Mouse (Mus musculus): ENCODE results near the gene Gstm3. TPM values are rescaled to one million over a fixed set of nuclear protein-coding genes. Genes with fewer than 3 reads are reported as not detected.

Gstm3 gene
- polyA plus RNA-seq (2014; fragmentation: Illumina TruSeq; extraction: RNeasy Lipid Tissue Mini Kit (QIAGEN cat#74804); ENCODE audit: low read depth, low replicate concordance) = 11.6 TPM

DNA sequence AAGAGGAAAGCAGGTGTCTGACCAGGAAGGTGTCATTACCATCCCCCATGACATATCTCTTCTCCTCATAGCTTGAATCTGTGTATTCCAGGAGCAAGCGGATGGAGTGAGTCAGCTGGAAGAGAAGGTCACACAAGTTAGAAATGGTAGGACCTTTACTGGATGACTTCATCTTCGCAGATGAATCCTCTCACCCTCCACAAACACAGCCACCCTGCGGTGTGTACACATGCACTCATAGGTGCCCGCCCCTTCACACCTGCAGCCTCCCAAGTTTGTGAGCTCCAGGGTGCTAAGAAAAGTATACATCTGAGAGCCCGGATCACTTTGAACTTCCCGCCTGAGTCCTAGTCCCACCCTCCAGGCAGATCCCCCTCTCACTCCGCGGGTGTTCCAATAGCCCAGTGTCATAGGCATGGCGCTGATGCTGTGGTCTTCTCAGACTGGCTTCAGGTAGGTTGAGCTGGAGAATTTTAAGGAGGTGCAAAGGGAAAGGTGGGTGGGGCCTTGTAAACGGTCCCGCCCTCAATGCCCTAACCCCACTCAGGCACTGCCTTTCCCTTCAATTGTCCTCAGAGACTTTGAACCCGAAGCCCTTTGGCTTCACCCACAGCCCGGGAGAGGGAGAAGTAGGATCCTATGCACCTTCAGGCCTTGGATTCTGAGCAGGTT is at the start of gene Gstm3:
TSS of gene Gstm3 (minus strand) at position 560 of the 672 bp plus-strand sequence.

GRCm38 (mm10) chr3:108017473-108018189 is 48.5 kb upstream of the Gstm3 start, which contains the start of gene Gstm1:
Gstm1 (minus strand) TSS chr3:108017973.

DNA sequence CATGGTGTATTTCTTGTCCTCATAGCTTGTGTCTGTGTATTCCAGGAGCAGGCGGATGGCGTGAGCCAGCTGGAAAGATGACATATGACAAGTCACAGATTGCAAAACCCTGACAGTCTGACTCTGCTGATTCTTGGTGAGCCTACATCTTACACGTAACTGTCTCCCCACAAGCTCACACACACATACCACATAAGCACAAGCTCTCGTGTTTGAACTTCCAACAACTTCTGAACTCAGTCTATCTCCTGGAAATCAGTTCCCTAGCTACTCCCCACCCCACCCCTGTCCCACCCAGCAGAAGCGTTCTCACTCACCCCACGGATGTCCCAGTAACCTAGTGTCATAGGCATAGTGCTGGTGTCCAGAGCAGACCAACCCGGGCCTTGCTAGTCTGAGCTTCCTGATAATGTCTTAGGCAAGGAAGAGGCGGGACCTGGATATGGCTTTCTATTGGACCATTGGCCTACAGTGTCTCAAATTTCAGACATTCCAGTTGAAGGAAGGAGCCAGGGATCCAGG is 17.0 kb upstream of the Gstm3 start, which contains the start of gene Gstm2:
TSS of gene Gstm2 (minus strand) at position 413 of the 522 bp plus-strand sequence.

DNA sequence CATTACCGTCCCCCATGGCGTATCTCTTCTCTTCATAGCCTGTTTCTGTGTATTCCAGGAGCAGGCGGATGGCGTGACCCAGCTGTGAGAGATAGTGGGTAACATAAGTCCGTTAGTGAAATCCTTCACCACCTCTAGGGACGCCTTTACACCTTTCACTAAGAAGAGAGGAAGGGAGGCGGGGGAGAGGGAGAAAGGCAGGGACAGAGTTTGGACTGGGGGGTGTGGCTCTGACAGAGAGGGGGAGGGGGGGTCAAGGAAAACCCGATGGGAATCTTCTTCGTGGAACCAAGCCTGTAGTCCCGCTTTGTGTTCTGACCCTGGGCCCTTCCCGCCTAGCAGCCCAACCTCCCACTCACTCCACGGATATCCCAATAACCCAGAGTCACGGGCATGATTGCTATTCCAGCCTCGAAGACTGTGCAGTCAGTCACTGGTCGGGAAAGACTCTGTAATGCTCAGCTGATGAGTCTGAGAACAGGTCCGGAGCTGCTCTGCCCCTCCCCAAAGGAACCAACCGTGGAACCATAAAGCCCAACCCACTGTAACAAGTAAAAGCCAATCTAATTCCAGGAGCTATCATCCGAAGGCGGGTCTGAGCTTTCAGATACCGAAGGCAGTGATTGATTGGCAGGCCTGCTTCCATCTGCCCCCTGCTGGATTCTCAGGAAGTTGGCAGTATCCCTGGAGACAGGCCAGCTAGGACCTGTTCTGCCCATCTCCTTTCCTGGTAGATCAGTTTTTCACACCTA is 25.7 kb downstream of the Gstm3 start, which contains the start of gene Gstm6:
TSS of gene Gstm6 (minus strand) at position 511 of the 752 bp plus-strand sequence.

GRCm38 (mm10) chr3:107931670-107932069 is 37.4 kb downstream of the Gstm3 start, which contains the start of gene Gstm7:
Gstm7 (minus strand) TSS chr3:107931817.

Other genes with a start within 250 kb of the Gstm3 start
- 12.6 TPM for gene Csf1, start 208.8 kb downstream of the Gstm3 start, polyA plus RNA-seq (2014; fragmentation: Illumina TruSeq; extraction: RNeasy Lipid Tissue Mini Kit (QIAGEN cat#74804); ENCODE audit: low read depth, low replicate concordance)
- gene Eps8l3, start 92.1 kb downstream of the Gstm3 start, polyA plus RNA-seq (2014; fragmentation: Illumina TruSeq; extraction: RNeasy Lipid Tissue Mini Kit (QIAGEN cat#74804); ENCODE audit: low read depth, low replicate concordance) = 71.9 TPM
- 64.4 TPM for gene Gstm5, start 73.5 kb downstream of the Gstm3 start, polyA plus RNA-seq (2014; fragmentation: Illumina TruSeq; extraction: RNeasy Lipid Tissue Mini Kit (QIAGEN cat#74804); ENCODE audit: low read depth, low replicate concordance)
- gene Gstm7, start 37.5 kb downstream of the Gstm3 start, polyA plus RNA-seq (2014; fragmentation: Illumina TruSeq; extraction: RNeasy Lipid Tissue Mini Kit (QIAGEN cat#74804); ENCODE audit: low read depth, low replicate concordance) = 4.3 TPM
- 10.1 TPM for gene Gstm6, start 25.5 kb downstream of the Gstm3 start, polyA plus RNA-seq (2014; fragmentation: Illumina TruSeq; extraction: RNeasy Lipid Tissue Mini Kit (QIAGEN cat#74804); ENCODE audit: low read depth, low replicate concordance)
- 67.8 TPM for gene Gstm2, start 17.2 kb upstream of the Gstm3 start, polyA plus RNA-seq (2014; fragmentation: Illumina TruSeq; extraction: RNeasy Lipid Tissue Mini Kit (QIAGEN cat#74804); ENCODE audit: low read depth, low replicate concordance)
- gene Gstm1, start 48.7 kb upstream of the Gstm3 start, polyA plus RNA-seq (2014; fragmentation: Illumina TruSeq; extraction: RNeasy Lipid Tissue Mini Kit (QIAGEN cat#74804); ENCODE audit: low read depth, low replicate concordance) = 29.8 TPM
- gene Gstm4, start 75.6 kb upstream of the Gstm3 start, polyA plus RNA-seq (2014; fragmentation: Illumina TruSeq; extraction: RNeasy Lipid Tissue Mini Kit (QIAGEN cat#74804); ENCODE audit: low read depth, low replicate concordance) = 2.9 TPM
- gene Ampd2, start 117.4 kb upstream of the Gstm3 start, polyA plus RNA-seq (2014; fragmentation: Illumina TruSeq; extraction: RNeasy Lipid Tissue Mini Kit (QIAGEN cat#74804); ENCODE audit: low read depth, low replicate concordance) = 7.4 TPM
- gene Gnat2, start 123.5 kb upstream of the Gstm3 start, polyA plus RNA-seq (2014; fragmentation: Illumina TruSeq; extraction: RNeasy Lipid Tissue Mini Kit (QIAGEN cat#74804); ENCODE audit: low read depth, low replicate concordance) = 0.88 TPM
- 306 TPM for gene Gnai3, start 176.9 kb upstream of the Gstm3 start, polyA plus RNA-seq (2014; fragmentation: Illumina TruSeq; extraction: RNeasy Lipid Tissue Mini Kit (QIAGEN cat#74804); ENCODE audit: low read depth, low replicate concordance)
- 0.16 TPM for gene Gpr61, start 185.6 kb upstream of the Gstm3 start, polyA plus RNA-seq (2014; fragmentation: Illumina TruSeq; extraction: RNeasy Lipid Tissue Mini Kit (QIAGEN cat#74804); ENCODE audit: low read depth, low replicate concordance)
- 7.9 TPM for gene Amigo1, start 217.1 kb upstream of the Gstm3 start, polyA plus RNA-seq (2014; fragmentation: Illumina TruSeq; extraction: RNeasy Lipid Tissue Mini Kit (QIAGEN cat#74804); ENCODE audit: low read depth, low replicate concordance)
- 12.4 TPM for gene Cyb561d1, start 231.9 kb upstream of the Gstm3 start, polyA plus RNA-seq (2014; fragmentation: Illumina TruSeq; extraction: RNeasy Lipid Tissue Mini Kit (QIAGEN cat#74804); ENCODE audit: low read depth, low replicate concordance)
- 0.91 TPM for gene Atxn7l2, start 241.7 kb upstream of the Gstm3 start, polyA plus RNA-seq (2014; fragmentation: Illumina TruSeq; extraction: RNeasy Lipid Tissue Mini Kit (QIAGEN cat#74804); ENCODE audit: low read depth, low replicate concordance)